Mouse (Mus musculus) A20 (cell line): ENCODE measurements around the gene Gm21650.
"Not testable (repeated sequence)": the region's sequence is repeated elsewhere in the genome, so short reads cannot be mapped to it uniquely, and the experiment has no call there.

ENCODE experiments used
- DNase-seq: peaks from one replicate; pipeline ENCODE4 v3.0.0-alpha.2; 2011; ENCODE audit warnings: low read depth, low spot score

Gene Gm21650

GRCm38 (mm10) chrY:77692508-77692907, at the start of gene Gm21650:
Gene Gm21650 (plus strand): TSS chrY:77692808.
- DNase-seq = not testable (repeated sequence)
